Mouse (Mus musculus) thymus, postnatal 14 days (tissue): ENCODE results near the gene Nrsn1.
"Not testable (repeated sequence)": the region's sequence is repeated elsewhere in the genome, so short reads cannot be mapped to it uniquely, and the experiment has no call there.

ENCODE experiments used
- DNase-seq: peaks from one replicate; pipeline ENCODE4 v3.0.0; 2021

Gene Nrsn1

DNA sequence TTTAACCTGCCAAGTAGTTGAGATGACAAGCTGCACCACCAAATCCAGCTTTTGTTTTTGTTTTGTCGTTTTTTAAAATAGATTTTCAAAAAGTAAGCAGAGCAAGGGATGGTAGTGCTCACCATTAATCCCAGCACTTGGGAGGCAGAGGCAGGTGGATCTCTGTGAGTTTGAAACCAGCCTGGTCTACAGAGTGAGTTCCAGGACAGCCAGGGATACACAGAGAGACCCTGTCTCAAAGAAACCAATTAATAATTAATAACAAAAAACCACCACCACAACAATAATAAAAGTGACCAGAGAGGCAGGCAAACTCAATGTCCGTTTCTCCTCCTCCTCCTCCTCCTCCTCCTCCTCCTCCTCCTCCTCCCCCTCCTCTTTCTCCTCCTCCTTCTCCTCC lies at the start of gene Nrsn1:
Gene Nrsn1 (minus strand): TSS at position 101 of the 400 bp plus-strand sequence.
- not testable (repeated sequence) for DNase-seq

DNA sequence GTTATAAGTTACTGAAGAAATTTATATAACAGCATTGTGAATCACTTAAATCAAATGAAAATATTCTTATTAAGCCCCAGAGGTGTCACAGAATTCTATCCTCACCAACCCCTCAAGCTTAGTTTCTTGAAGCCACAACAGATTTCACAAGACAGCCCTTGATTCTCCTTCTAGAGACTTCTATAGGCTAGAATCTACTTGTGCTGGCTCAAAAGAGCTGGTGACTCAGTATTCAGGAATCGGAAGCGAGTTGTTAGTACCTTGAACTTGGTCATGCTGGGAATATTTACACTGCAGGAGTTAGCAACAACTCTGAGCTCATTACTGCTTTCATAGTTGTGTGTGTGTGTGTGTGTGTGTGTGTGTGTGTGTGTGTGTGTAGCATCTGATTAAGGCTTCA lies 41.8 kb upstream of the Nrsn1 start:
- DNase-seq = no peak

DNA sequence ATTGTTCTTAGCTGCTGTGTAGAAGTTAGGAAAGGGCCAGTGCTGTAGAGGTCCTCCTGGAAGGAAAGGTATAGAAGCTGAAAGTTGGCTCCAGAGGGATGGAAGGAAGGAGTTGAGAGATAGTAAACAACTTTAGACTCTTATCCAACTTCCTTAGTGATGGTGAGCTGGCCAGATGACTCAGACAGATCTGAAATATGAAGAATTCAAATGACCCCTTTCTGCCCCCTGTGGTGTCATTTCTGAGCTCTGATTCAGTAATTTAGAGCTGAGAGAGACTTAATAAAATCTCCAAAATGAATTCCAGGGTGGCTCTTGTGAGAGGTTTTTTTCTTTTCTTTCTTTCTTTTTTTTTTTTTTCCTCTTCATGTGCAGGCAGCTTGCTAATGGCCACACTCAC lies 39.8 kb upstream of the Nrsn1 start:
- no peak for DNase-seq

DNA sequence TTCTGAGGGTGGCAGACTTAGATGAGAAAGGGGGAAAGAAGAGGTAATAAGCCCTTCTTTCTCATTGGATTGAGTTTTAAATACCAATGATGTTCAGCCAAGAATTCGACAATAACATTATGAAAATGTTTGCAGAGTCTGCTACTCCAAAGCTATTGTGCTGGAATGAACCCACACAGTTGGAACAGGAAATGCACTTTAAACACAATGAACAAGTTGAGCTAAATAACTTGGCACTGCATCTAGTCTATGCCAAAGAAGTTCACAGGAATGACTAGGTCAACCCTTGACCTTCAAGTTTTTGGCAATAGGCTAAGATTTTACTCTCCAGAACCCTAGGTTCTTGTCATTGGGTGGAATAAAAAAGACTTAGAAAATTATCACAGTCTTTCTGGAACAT lies 18.4 kb upstream of the Nrsn1 start:
- no peak for DNase-seq

DNA sequence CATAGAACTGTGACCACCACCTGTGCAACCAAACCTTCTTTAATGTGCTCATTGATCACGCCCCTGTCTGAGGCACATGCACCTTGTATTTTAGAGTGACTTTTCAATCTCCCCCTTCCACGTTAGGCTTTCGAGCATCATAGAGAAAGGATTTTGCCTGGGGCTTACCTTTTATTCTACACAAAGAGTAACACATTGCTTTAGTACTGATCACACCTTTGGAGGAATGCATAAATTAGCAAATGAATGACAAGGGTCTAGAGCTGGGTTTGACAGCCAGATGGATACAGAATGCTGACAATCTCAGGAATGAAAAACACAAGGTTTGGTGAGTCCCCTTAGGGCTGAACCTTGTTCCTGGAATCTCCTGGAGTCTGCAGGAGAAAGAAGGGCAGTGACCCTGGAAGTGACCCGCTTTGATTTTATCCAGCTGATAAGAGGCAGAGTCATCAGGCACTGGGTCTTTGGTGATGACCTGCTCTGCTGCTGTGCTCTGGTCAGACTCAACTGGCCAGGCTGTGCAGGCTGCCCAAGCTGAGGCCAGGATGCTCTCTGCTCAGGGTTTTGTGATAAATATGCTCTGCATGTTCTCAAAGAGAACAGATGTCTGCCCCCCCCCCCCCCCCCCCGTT lies 4.7 kb upstream of the Nrsn1 start:
- DNase-seq = no peak

DNA sequence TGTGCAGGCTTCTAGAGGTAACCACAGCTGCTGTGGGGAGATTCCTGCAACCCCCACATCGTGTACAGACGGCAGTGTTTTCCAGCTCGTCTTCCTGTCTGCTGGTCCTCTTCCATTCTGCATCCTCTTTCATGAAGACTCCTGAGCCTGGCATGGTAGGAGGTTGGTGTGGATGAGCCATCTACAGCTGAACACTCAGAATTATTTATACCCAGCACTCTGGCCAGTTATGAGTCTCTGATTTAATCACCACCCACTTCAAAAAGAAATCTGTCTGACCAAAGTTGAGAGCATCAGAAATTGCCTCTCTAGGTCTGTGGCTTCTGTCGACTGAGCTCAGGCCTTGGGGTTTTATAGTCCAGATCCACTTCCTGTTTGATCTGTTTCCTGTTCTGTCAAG lies 1.9 kb upstream of the Nrsn1 start:
- no peak for DNase-seq

DNA sequence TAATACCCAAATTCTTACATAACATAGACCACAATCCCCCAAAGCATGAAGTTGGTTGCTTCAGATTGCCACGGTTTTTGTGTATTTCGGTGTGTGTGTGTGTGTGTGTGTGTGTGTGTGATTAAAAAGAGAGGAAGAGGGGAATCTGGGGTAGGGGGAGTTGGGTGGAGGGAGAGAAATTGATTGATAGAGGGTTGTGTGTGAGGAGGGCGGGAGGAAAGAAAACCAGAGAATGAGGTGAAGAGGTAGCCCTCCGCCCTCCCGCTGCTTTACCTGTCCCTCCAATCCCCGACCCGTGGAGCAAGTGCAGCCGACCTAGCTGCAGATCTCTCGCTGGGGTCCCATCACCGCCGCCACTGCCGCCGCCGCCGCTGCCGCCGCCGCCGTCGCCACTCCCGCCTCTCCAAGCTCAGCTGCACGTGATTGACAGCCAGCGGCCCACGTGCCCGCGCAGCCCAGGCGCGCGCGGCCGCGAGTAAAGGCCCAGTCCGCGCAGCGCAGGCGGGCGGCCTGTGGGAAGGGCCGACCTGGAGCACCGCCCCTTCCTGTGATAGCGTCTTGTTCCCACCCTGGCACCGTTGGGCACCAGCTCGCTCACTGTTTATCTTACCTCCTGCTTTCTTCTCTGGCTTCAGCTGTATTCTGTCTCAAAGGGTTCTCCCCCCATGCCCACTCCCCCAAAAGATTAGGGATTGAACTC lies 583 bp downstream of the Nrsn1 start:
- DNase-seq = peak; percentile 4

DNA sequence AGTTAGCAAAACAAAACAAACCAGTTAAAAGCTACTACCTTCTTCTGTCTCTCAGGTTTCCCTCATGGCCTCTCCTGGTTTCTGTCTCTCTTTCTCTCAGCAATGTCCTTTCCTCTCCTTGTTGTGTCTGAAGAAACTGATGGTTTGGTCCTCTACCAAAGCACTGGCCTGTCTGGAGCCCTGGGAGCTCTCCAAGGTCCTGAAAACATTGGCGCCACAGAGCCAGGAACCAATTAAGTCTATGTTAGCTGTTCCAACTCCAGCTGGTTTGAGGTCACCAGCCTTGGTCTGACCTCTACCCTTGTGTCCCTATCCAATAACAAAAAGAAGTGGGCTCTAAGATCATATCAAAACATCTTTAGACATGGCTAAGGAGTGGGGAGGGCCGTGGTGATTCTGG lies 1.3 kb downstream of the Nrsn1 start:
- DNase-seq = peak; percentile 9

DNA sequence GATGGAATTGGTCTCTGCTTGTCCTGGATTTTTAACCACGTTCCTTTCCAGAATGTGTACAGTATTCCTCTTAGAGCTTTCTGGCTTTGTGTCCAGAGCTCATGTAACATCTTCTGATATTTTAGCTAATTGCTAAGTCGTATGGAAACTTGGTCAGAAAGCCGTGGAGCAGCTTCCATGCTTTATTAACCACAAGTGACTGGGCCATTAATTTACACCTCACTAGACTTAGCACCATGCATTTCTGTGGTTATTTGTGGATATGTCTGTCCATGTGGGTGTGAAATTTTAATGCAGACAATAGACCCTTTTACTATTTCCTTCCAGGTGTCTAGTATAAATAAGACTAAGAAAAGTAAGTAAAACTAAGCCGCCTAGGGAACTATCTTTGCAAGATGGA lies 7.6 kb downstream of the Nrsn1 start:
- no peak for DNase-seq

DNA sequence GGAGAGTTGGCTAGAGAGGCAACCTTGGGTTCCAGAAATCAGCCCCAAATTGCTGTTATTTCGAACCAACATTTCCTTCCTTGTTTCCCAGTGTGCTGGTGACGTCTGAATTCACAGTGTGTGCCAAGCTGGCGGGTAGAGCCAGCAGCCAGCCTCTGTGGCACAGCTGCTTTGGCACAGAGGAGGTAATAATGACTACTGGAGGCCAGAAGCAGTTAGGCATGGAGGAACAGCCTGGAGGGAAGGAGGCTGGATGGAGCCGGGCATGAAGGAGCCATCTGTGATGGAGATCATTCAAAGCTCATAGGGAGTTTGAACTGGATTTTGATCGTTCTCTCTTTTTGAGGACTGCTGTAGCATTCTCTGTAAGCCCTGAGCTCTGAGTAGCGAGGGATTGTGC lies 12.7 kb downstream of the Nrsn1 start:
- DNase-seq = no peak

DNA sequence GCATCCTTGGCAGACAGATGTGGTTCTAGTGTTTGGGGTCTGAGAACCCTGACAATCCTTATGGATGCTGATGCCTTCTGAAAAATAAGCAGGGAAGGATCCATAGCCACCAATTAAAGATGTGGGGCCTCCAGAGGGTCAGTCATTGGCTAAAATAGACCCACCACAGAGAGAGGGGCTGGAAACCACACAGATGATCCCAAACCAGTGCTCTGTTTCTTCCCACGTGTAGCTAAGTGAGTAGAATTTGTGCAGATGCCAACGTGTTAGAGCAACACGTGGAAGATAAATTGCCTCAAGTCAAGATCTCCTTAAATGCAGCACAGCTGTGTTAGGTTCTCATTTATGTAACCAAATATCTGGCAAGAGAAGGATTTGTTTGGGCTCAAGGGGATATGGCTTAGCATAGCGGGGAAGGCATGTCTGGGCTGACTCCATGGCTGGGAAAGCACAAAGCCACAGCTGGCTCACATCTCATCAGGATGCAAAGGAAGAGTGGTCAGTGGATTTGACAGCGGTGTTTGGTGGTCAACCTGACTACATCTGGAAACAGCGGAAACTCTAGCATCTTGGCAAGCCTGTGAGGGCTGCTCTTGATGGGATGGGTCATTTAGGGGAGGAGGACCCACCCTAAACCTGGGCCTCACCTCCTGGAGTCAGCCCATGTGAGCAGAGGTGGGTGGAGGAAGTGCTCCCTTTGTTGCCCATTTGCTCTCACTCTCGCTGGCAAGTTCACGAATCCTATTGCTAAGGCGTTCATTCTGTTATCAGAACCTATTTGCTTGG lies 15.6 kb downstream of the Nrsn1 start:
- DNase-seq = no peak

DNA sequence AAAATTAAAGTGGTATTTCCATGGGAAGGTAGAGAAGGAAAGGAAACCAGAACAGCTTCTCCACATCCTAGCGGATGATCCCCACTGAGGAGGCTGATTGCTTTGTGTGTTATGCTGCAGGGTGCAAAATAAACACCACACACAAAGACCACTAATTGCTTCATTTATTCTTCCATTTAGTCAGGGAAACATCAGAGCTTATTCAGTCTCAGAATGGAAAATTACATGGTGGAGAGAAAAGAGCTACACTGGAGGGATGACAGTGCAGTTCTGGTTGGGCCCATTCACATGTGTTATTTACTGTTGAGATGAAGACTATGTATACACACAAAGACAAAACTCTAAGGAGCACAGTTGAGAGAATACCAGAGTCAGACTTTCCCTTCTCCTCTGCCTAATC lies 18.4 kb downstream of the Nrsn1 start:
- no peak for DNase-seq

DNA sequence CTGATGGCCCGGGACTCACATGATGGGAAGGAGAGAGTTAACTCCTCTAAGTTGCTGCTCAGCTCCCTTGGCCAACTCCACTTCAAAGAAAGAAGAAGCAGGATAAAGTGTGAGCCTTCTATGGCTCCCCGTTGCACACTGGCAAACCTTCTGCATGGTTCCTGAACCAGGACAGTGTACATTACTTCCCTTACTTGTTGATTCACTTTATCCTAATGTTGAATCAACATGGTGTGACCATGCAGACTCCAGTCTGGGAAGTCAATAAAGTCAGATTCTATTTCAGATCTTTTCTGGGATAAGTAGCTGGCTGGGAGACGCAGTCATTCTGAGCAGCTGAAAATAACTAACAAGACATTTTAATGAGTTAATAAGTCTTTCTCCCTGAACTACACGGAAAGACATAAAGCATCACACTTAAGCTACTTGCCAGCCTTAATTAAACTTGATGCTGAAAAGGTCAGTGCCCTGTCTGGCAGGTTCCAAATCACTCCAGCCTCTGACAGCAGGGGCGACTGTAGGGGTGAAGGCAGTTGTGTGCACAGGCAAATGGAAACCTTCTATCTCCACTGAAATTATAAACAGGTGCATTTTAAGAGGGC lies 50.0 kb downstream of the Nrsn1 start:
- DNase-seq = no peak

DNA sequence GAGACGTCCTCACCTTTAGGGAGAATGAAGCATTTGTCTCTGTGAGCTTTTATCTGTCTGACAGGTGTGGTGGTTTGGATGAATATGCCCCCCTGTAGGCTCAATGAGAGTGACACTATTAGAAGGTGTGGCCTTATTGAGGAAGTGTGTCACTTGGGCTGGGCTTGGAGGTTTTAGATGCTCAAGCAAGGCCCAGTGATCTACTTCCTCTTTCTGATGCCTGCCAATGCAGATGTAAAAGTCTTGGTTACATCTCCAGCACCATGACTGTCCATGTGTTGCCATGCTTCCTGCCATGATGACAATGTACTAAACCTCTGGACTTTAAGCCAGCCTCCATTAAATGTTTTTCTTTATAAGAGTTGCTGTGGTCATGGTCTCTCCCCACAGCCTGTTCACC lies 51.9 kb downstream of the Nrsn1 start:
- DNase-seq = no peak

DNA sequence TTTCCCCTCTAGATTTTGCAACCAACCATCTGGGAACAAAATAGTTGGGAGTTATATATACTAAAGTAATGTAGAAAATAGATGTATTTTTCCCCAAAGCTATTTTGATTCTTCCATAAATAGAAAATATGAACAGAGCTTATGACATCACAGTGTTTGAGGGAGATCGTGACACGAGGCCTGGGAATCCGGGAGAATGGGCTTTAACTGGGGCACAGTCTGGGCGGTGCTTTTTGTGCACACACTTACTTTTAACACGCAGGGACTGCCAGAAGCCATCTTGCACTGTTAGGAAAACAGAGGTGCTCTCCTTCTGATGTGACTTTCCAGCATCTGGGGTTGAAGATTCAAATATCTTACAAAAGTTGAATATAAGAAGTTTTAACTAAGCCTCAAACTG lies 63.4 kb downstream of the Nrsn1 start:
- DNase-seq = no peak
